Mouse (Mus musculus) kidney, adult 10 weeks (tissue): ENCODE data around the gene Glud1. TPM values are rescaled to one million over a fixed set of nuclear protein-coding genes. Genes with fewer than 3 reads are reported as not detected.

Experiments used
- polyA plus RNA-seq: library from polyadenylated mRNA; stranded (reverse); fragments of 350-450 nt; fragmentation: Illumina TruSeq; extraction: RNeasy Lipid Tissue Mini Kit (QIAGEN cat#74804); gene quantifications from one replicate; pipeline ENCODE4 v1.2.3, GENCODE M21; 2014; ENCODE audit warnings: low read depth, low replicate concordance

Glud1 gene
- 641 TPM for polyA plus RNA-seq

GRCm38 (mm10) chr14:34310234-34310965 is at the start of gene Glud1, which contains the start of gene Shld2:
Gene Glud1 (plus strand): TSS chr14:34310727.
Gene Shld2 (minus strand): TSS chr14:34310493.

GRCm38 (mm10) chr14:34355301-34355700 is 44.8 kb downstream of the Glud1 start, which contains the start of gene Fam25c:
Gene Fam25c (minus strand): TSS chr14:34355433.

GRCm38 (mm10) chr14:34374577-34374976 is 64.0 kb downstream of the Glud1 start, which contains the start of gene Sncg:
Gene Sncg (minus strand): TSS chr14:34374789.

GRCm38 (mm10) chr14:34375415-34375904 is 64.9 kb downstream of the Glud1 start, which contains the start of gene Mmrn2:
Gene Mmrn2 (plus strand): TSS chr14:34375465.

Other genes starting within 250 kb of the Glud1 start
- 0.61 TPM for gene Anxa8, start 224.7 kb upstream of the Glud1 start, polyA plus RNA-seq
- gene A630023A22Rik, start 208.0 kb upstream of the Glud1 start, polyA plus RNA-seq: not detected
- not detected for gene Npy4r, start 158.2 kb upstream of the Glud1 start, polyA plus RNA-seq
- 0.16 TPM for gene Gprin2, start 109.1 kb upstream of the Glud1 start, polyA plus RNA-seq
- gene Syt15, start 91.1 kb upstream of the Glud1 start, polyA plus RNA-seq: 0.28 TPM
- 27.7 TPM for gene Shld2, start 234 bp upstream of the Glud1 start, polyA plus RNA-seq
- not detected for gene Fam25c, start 44.7 kb downstream of the Glud1 start, polyA plus RNA-seq
- not detected for gene Sncg, start 64.1 kb downstream of the Glud1 start, polyA plus RNA-seq
- 13.1 TPM for gene Mmrn2, start 64.7 kb downstream of the Glud1 start, polyA plus RNA-seq
- gene Bmpr1a, start 192.6 kb downstream of the Glud1 start, polyA plus RNA-seq: 114 TPM
- not detected for gene 9230112D13Rik, start 212.1 kb downstream of the Glud1 start, polyA plus RNA-seq